Mouse (Mus musculus) T-cell, adult 2 months (primary cell): ENCODE measurements at regions not wholly inside any gene's neighbourhood (a gene's known extent, or its start where the extent isn't known, plus 50 kb on each side); places are given as distances from the start of the nearest gene placed in this dataset.

Source experiments
- DNase-seq: peaks from one replicate; pipeline ENCODE4 v3.0.0; 2022; ENCODE audit warnings: low spot score

- DNase-seq, result no peak
These were observed 352.4 kb downstream of the Prdm2 start for GRCm38 (mm10) chr4:142860441-142860840.

DNA sequence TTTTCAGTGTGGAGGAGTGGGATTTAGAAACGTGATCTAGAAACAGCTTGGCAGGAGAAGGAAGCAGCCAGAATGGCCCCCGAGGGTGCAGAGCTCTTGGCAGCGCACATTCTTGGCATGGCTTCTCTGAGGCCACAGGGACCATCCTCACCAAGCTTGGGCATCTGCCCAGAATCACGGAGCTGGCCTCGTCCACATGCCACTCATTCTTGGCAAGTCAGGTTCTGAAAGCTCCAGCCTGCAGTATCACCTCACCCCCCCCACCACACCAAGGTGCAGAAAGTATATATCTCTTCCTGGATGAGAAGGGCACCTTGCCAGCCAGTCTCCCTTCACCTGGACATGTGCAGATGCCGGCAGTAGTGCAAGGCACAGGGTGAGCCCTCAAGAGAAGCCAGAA is 356.2 kb downstream of the Prdm2 start:
- DNase-seq, result no peak

DNA sequence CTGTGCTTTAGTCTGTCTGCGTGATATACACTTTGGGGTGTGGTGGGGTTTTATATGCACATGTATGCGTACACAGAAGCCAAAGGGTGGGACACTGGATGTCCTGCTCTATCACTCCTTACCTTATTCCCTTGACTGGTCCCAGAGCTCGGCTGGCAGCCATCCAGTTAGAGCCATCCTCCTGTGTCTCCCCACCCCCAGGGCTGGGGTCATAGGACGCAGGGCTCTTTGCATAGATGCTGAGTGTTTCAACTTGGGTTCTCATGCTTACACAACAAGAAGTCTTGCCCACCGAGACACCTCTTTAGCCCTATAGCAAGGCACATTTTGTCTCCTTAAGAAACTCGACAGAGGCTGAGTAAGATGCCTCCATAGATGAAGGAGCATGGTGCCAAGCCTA is 357.2 kb downstream of the Prdm2 start:
- DNase-seq, result no peak

- no peak for DNase-seq
These were observed 358.9 kb downstream of the Prdm2 start for GRCm38 (mm10) chr4:142853924-142854323.

DNA sequence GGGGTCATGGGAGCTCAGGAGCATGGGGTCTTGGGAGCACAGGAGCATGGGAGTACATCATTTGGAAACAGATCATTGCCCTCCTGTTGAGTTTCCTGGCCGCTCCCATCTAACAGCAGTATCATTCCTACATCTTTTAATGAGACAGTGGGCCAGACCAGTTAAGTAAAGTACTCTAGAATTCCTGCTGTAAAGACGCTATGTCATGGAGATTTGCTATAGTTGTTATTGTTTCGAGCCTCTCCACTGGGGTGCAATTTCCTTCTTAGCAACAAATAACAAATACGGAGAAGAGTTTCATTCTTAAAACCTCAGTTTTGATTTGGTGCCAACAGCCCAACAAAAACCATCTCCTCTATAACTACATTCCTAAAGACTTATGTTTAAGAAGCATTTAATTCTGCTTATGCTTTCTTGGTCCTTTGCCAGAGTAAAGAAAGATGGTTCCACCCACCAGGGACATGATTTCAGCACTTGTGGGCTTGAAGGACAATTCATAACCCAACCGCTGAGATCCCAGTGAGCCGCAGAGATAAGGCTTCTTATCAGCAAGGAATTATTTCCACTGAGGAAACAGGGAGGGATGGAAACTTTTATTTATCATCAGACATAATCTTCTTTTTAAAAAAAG is 367.6 kb downstream of the Prdm2 start:
- no peak for DNase-seq

- DNase-seq, result no peak
These were observed 373.3 kb downstream of the Prdm2 start for GRCm38 (mm10) chr4:142839540-142839939.

- no peak for DNase-seq
These were observed 374.3 kb downstream of the Prdm2 start for GRCm38 (mm10) chr4:142838363-142838964.

- DNase-seq, result no peak
These were observed 375.2 kb downstream of the Prdm2 start for GRCm38 (mm10) chr4:142837636-142838035.

DNA sequence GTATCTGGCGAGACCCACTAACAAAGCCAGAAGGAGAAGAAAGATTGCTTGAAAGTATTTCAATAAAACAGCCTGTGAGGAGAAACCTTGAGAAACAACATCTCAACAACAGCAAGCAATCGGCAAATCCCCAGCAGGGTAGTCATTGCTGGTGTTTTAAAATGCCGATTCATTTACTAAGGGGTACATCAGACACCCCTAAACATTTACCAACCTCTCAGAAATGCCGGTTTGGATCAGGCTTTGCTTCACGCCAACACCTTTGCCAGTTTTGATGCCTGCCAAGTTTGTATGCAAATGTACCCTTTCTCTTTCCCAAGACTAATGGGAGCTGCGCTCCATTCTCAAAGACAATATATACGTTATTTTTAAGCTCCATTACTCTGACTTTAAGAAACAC is 383.1 kb downstream of the Prdm2 start:
- no peak for DNase-seq

GRCm38 (mm10) chr4:142828969-142829368 is 383.8 kb downstream of the Prdm2 start:
- DNase-seq, result no peak

DNA sequence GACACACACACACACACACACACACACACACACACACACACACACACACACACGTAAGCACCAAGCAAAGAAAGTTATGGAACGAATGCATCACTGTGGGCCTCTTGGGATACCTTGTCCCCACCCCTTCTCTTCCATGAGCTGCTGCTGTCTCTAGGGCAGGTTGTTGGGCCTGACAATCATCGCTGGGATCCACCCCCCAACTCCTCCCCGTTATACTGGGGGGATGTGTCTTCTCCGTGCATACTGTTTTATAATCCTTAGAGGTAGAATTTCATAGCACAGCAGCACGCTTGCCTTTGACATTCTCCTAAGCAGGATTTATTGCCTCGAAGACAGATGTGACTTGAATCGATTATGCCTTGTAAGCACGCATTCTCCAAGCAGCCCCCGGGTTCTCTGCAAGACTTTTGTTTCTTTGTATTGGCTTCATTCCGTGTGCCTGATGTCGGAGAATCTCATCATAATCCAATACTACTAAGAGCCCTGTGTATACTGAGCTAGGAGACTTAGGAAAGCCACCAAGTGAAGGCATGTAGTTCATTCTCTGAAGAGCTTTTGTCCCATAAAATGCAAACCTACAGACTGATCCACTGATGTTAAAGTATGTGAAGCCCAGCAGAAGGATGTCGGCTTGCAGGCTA is 386.4 kb downstream of the Prdm2 start:
- no peak for DNase-seq

- DNase-seq, result no peak
These were observed 387.0 kb downstream of the Prdm2 start for GRCm38 (mm10) chr4:142825786-142826185.

- no peak for DNase-seq
These were observed 394.4 kb downstream of the Prdm2 start for GRCm38 (mm10) chr4:142818440-142818839.

DNA sequence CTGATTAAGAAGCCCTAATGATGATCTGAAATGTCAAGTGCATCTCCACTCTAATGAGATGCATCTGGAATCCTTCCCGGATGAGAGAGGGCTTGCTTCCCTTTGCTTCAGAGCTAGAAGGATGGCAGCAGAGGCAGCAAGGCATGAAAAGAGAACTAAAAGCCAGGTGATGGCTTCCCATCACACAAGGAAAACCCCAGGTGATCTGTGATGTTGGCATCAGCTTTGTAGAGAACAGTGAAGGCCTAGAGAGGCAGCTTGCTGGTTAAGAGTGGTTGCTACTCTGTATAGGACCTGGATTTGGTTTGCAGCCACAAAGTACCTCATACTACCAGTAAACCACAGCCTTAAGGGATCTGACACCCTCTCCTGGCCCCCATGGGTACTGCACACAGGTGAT is 395.8 kb downstream of the Prdm2 start:
- DNase-seq, result no peak

- no peak for DNase-seq
These were observed 409.0 kb downstream of the Prdm2 start for GRCm38 (mm10) chr4:142803819-142804218.

GRCm38 (mm10) chr4:142799291-142799690 is 413.5 kb downstream of the Prdm2 start:
- DNase-seq, result no peak

DNA sequence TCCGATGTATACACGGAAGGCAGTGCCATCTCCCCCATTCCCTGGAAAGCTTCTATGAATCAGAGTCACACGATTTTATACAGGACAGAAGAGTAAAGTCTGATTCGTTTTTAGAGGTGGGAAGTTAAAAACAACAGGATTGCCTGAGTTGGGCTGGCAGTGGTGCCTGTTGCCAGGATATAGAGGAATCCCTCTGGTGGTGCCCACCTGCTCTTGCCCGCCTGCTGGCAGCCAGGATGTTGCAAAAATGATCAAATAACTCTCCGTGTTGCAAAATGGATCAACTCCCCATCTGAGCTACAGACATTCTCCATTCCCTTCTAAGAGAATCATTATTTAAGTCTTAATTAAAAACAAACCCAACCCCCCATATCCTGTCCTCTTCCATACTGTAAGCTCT is 414.0 kb downstream of the Prdm2 start:
- DNase-seq, result no peak

- no peak for DNase-seq
These were observed 420.2 kb downstream of the Prdm2 start for GRCm38 (mm10) chr4:142792606-142792970.

DNA sequence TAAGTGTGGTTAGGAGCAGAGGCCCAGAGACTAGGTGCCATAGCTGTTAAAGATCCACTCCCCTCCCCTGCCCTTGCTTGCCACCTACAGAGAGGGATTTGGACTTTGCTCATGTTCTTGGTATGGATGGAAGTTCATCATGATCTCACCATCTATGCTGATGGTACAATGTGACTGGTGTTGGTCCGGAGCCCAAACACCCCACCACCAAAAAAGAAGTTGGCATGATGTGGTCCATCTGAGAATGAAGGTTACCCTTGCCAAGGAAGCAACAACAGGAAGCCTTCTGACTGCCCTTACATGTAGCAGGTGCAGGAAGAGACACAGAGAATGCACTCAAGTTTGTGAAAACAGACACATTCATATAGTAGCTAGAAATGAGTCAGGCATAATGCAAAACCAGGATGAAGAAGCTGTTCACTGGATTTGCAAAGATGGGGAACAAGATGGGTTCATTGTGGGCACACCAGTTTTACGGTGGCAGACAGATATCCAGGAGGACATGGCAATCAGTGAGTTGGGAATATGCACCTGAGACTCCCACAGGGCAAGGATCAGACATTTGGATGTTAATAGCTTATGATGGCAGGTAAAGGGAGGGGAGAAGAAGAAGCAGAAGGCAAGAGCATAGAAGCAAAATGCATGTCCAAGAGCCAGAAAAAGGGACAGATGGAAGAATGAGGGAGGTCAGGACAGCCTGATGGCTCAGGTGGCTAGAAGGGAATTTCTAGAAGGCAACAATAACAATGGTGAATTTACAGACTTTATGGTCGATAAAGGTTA is 420.8 kb downstream of the Prdm2 start:
- no peak for DNase-seq

DNA sequence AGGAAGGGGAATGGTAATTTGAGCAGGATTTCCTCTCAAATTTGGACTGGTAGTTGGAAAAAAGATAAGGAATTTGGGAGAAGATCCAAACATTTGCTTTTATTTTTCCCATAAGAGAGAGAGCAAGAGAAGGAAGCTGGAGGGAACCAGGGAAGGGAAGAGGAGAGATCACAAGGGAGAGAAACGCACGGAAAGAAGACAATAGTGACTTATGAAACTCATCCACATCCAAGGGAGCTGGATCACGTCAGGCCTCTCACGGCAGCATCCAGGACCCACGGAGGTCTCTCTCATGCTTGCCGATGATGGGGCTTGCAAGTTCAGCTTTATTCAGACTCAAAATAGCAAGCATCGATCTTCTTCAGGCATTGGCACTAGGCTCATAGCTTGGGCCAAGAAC is 423.7 kb downstream of the Prdm2 start:
- DNase-seq, result no peak

GRCm38 (mm10) chr4:142785386-142785785 is 427.4 kb downstream of the Prdm2 start:
- no peak for DNase-seq

DNA sequence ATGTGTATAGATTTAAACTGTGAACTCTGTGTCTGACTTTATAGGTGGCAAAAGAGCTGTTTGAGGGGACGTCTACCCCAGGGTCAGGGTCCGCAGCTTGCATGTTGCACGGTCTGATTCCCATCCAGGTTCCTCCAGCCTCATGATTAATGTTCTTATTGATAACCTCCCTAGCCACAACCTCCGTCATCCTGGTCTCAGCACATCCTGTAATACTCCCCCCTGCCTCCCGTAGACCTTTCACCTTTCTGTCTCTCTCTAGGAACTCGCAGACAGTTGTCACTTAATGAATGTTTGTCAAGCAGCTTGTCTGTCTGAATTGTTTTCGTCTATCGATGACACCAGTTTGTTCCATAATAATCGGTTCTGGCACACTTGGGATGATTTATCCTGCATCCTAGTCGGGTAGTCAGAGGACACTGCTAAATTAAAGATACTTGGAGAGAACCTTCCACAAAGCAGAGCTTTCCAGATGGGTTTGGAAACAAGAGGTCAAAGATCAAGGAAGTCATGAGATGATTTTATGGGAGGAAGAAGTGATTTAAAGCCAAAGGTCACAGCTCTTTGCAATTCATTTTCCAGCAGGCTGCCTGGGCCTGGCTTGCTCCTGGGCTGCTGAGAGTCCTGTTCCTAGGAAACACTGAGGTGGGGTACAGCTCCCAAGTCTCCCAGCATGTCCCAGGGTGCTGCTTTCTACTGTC is 435.9 kb downstream of the Prdm2 start:
- DNase-seq, result no peak
